Mouse (Mus musculus) liver, embryonic 12.5 days (tissue): Measurements from ENCODE around the gene Rictor. TPM values are rescaled to one million over a fixed set of nuclear protein-coding genes. Genes with fewer than 3 reads are reported as not detected.

Experiments used
- ATAC-seq: fragments of 200-750 bp; cut with Nextera tagmentation; 2 replicates; pipeline ENCODE4 v1.8.0; 2017; ENCODE audit warnings: moderate number of reproducible peaks, mild to moderate bottlenecking, moderate library complexity
- H3K27ac ChIP-seq: fragments of 300-500 bp; sonication (generic); 2 replicates; pipeline ENCODE4 v1.5.1; 2016; ENCODE audit warnings: mild to moderate bottlenecking
- H3K27me3 ChIP-seq: fragments of 300-500 bp; sonication (generic); replicated peaks from 2 replicates; pipeline ENCODE4 v1.6.1; 2016; ENCODE audit warnings: mild to moderate bottlenecking, moderate library complexity
- H3K36me3 ChIP-seq: fragments of 300-500 bp; sonication (generic); 2 replicates; pipeline ENCODE4 v1.6.1; 2016; ENCODE audit warnings: mild to moderate bottlenecking, moderate library complexity
- H3K4me1 ChIP-seq: fragments of 300-500 bp; sonication (generic); 2 replicates; pipeline ENCODE4 v1.6.1; 2016
- H3K4me2 ChIP-seq: fragments of 300-500 bp; sonication (generic); 2 replicates; pipeline ENCODE4 v1.6.1; 2016; ENCODE audit warnings: mild to moderate bottlenecking, moderate library complexity
- H3K4me3 ChIP-seq: fragments of 300-500 bp; sonication (generic); 2 replicates; pipeline ENCODE4 v1.5.1; 2016; ENCODE audit warnings: mild to moderate bottlenecking, moderate library complexity
- H3K9ac ChIP-seq: fragments of 300-500 bp; sonication (generic); 2 replicates; pipeline ENCODE4 v1.6.1; 2016; ENCODE audit warnings: mild to moderate bottlenecking, moderate library complexity
- H3K9me3 ChIP-seq: fragments of 300-500 bp; sonication (generic); replicated peaks from 2 replicates; pipeline ENCODE4 v1.6.1; 2016; ENCODE audit warnings: mild to moderate bottlenecking, moderate library complexity
- WGBS: fragments of 180-500 bp; shearing (Covaris S2); methylation state at CpG from one replicate; pipeline ENCODE4 v1.1.7; 2016; ENCODE audit not compliant: insufficient replicate concordance; 5-methylcytosine and 5-hydroxymethylcytosine counted together
- polyA plus RNA-seq: library from polyadenylated mRNA; unstranded; fragments of >200 nt; fragmentation: Nextera tagmentation; extraction: Ambion mirVana; gene quantifications from 2 replicates; pipeline ENCODE4 v1.2.1, GENCODE M21; 2016

Rictor gene
- polyA plus RNA-seq, 1 experiment from 2014 or later: 25.0 TPM

- 44% methylated on average over 4 of the region's 4 CpGs for WGBS
- Histone ChIP-seq H3K9ac (no peak overlapping the region), H3K27ac (no peak overlapping the region), H3K4me2 (no peak overlapping the region), H3K27me3 (no peaks in the 10 kb centered on the region), H3K9me3 (no peaks in the 10 kb centered on the region), H3K4me1 (no peaks in the 10 kb centered on the region), H3K36me3 (no peaks in the 10 kb centered on the region), H3K4me3 (no peak overlapping the region)
- ATAC-seq: no peak
Measured at GRCm38 (mm10) chr15:6840199-6840598, 132.0 kb downstream of the Rictor start.

- no peak for ATAC-seq
- Histone ChIP-seq H3K9ac (no peak overlapping the region), H3K27me3 (no peaks in the 10 kb centered on the region), H3K4me3 (no peak overlapping the region), H3K27ac (no peak overlapping the region), H3K36me3 (no peaks in the 10 kb centered on the region), H3K4me1 (no peaks in the 10 kb centered on the region), H3K9me3 (no peaks in the 10 kb centered on the region), H3K4me2 (no peak overlapping the region)
- WGBS: 50% methylated on average over 1 of the region's 1 CpGs
Measured at GRCm38 (mm10) chr15:6849851-6850250, 141.7 kb downstream of the Rictor start.

Other genes with a start within 250 kb of the Rictor start
- 32.2 and 36.7 TPM in 2 replicates for gene Fyb, start 185.5 kb upstream of the Rictor start, polyA plus RNA-seq
- 0.10 and 0.13 TPM in 2 replicates for gene Osmr, start 166.6 kb downstream of the Rictor start, polyA plus RNA-seq